Mouse (Mus musculus) testis, adult 2 months (tissue): Measurements from ENCODE around the gene Aldh3b3. TPM values are rescaled to one million over a fixed set of nuclear protein-coding genes. Genes with fewer than 3 reads are reported as not detected.
A peak's percentile ranks its signal among the peaks of the same experiment; 100 is the strongest.

Experiments used
- H3K27ac ChIP-seq: fragments of 200-500 bp; 2 replicates; pipeline ENCODE4 v1.5.1; 2012; ENCODE audit warnings: low read depth, low read length; ENCODE audit not compliant: control insufficient read depth, insufficient read depth
- H3K27me3 ChIP-seq: fragments of 200-500 bp; 2 replicates; pipeline ENCODE4 v1.6.1; 2012; ENCODE audit warnings: mild to moderate bottlenecking, low read length, moderate library complexity; ENCODE audit not compliant: control insufficient read depth, insufficient read depth
- H3K36me3 ChIP-seq: fragments of 200-500 bp; 2 replicates; pipeline ENCODE4 v1.6.1; 2012; ENCODE audit warnings: mild to moderate bottlenecking, low read length; ENCODE audit not compliant: control insufficient read depth, insufficient read depth
- H3K4me1 ChIP-seq: fragments of 200-500 bp; 2 replicates; pipeline ENCODE4 v1.6.1; 2012; ENCODE audit warnings: low read length; ENCODE audit not compliant: control insufficient read depth, insufficient read depth
- H3K4me3 ChIP-seq: fragments of 200-500 bp; 2 replicates; pipeline ENCODE4 v1.5.1; 2012; ENCODE audit warnings: low read depth, mild to moderate bottlenecking, low read length, moderate library complexity, mixed read lengths; ENCODE audit not compliant: control insufficient read depth
- CTCF ChIP-seq: fragments of 200-500 bp; IDR thresholded peaks from 2 replicates; pipeline ENCODE4 v1.5.1; 2012; ENCODE audit warnings: low read depth, mild to moderate bottlenecking, inconsistent platforms, low read length, moderate library complexity; ENCODE audit not compliant: control insufficient read depth, insufficient read depth, insufficient replicate concordance
- POLR2A ChIP-seq: fragments of 200-500 bp; IDR thresholded peaks from 2 replicates; pipeline ENCODE4 v1.6.1; 2012; ENCODE audit warnings: low read depth, mild to moderate bottlenecking, inconsistent platforms, low read length, moderate library complexity; ENCODE audit not compliant: control insufficient read depth
- polyA plus RNA-seq: library from polyadenylated mRNA; depleted of rRNA; stranded (reverse); fragments of >200 nt; gene quantifications from 2 replicates; pipeline ENCODE4 v1.2.3, GENCODE M21; 2012

Aldh3b3 gene
- polyA plus RNA-seq, 1 experiment, result 3.2 TPM

GRCm38 (mm10) chr19:3922661-3923371 is 35.6 kb upstream of the Aldh3b3 start:
- no peak overlapping the region; the same call in 1 of the 2 replicates for H3K27ac ChIP-seq
- no peak overlapping the region for H3K4me3 ChIP-seq
- H3K36me3 ChIP-seq, result no peaks in the 10 kb centered on the region; the same call in 1 of the 2 replicates
- peaks cover 24% of the 10 kb centered on the region for H3K4me1 ChIP-seq
- no peaks in the 10 kb centered on the region for H3K27me3 ChIP-seq
- TF ChIP-seq POLR2A (no peak), CTCF (no peak)

DNA sequence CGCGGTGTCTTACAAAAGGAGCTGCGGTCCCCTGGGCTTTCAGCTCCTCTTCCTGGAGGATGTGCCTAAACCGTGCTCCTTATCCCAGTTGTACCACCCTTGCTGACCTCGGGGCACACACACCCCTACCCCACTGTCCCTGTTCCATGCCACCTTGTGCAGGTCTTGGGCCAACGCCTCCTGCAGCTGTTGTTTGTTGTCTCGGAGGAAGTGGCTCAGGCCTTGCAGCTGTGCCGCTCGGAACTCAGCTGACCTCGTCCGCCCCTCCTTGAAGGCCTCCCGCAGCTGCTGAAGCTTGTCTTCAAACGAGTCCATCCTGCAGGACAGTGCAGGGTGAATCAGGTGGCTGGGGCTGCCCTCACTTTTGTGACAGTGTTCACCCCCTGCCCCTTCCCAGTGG is 34.9 kb upstream of the Aldh3b3 start:
- Histone ChIP-seq H3K27ac (peak overlapping the region; percentile 58), H3K27me3 (no peaks in the 10 kb centered on the region), H3K4me3 (no peak overlapping the region), H3K36me3 (no peaks in the 10 kb centered on the region; the same call in 1 of the 2 replicates), H3K4me1 (peaks cover 20% of the 10 kb centered on the region)
- TF ChIP-seq CTCF (no peak), POLR2A (no peak)

DNA sequence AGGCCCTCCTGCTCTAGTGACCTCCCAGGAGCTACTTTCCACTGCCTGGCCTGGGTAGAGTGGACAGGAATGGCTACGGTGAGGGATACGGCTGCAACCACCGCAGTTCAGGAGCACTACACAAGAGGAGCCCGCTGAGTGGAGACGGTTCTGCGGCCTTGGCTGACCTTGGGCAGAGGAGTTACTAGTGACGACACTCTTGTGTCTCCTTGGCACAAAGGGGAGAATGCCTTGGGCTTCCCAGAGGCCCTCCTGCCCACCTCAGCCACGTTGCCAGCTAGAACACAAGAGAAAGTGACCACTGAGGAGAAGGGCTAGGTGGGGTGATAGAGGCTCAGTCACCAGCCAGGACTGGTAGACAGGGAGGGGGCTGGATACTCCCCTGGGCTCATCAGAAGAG is 34.3 kb upstream of the Aldh3b3 start:
- Histone ChIP-seq H3K4me3 (no peak overlapping the region), H3K27me3 (no peaks in the 10 kb centered on the region), H3K27ac (peak overlapping the region; percentile 58), H3K36me3 (no peaks in the 10 kb centered on the region; the same call in 1 of the 2 replicates), H3K4me1 (peaks cover 19% of the 10 kb centered on the region)
- TF ChIP-seq CTCF (no peak), POLR2A (no peak)

GRCm38 (mm10) chr19:3924868-3925267 is 33.6 kb upstream of the Aldh3b3 start:
- H3K4me1 ChIP-seq, result peaks cover 23% of the 10 kb centered on the region

GRCm38 (mm10) chr19:3925859-3926258 is 32.6 kb upstream of the Aldh3b3 start:
- peaks cover 23% of the 10 kb centered on the region for H3K4me1 ChIP-seq
- no peak overlapping the region for H3K27ac ChIP-seq
- no peak overlapping the region for H3K4me3 ChIP-seq
- TF ChIP-seq POLR2A (no peak), CTCF (no peak)
- H3K36me3 ChIP-seq, result no peaks in the 10 kb centered on the region
- no peaks in the 10 kb centered on the region for H3K27me3 ChIP-seq

More at GRCm38 (mm10) chr19:3924868-3925267, 33.6 kb upstream of the Aldh3b3 start:
- no peaks in the 10 kb centered on the region; the same call in 1 of the 2 replicates for H3K36me3 ChIP-seq
- TF ChIP-seq POLR2A (no peak), CTCF (no peak)
- H3K27ac ChIP-seq, result no peak overlapping the region
- no peaks in the 10 kb centered on the region for H3K27me3 ChIP-seq
- no peak overlapping the region for H3K4me3 ChIP-seq

GRCm38 (mm10) chr19:3926279-3926678 is 32.2 kb upstream of the Aldh3b3 start:
- H3K4me3 ChIP-seq, result peak overlapping the region; percentile 40
- H3K4me1 ChIP-seq, result peaks cover 23% of the 10 kb centered on the region

DNA sequence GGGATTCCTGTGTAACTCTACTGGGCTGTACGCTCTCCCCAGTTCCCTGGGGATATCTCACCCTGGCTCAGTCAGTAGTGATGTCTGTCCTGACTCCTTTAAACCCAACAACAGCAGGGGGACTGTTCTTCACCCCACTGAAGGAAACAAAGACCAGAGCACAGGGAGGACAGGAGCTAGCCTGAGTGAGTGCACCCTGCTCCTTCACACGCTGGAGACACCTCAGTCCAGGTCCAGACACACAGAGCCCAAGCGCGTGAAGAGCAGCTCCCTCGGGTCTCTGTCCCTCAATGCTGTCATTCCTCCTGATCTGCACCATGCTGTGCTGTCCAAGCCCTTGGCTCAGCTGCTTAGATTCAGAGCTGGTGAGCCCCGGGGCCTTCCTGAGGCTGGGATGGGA is 31.8 kb upstream of the Aldh3b3 start:
- Histone ChIP-seq H3K4me1 (peaks cover 23% of the 10 kb centered on the region), H3K27me3 (no peaks in the 10 kb centered on the region), H3K4me3 (peak overlapping the region; percentile 40), H3K36me3 (no peaks in the 10 kb centered on the region), H3K27ac (no peak overlapping the region; the same call in 1 of the 2 replicates)
- no peak for TF ChIP-seq POLR2A
- no peak for TF ChIP-seq CTCF

More at GRCm38 (mm10) chr19:3926279-3926678, 32.2 kb upstream of the Aldh3b3 start:
- Histone ChIP-seq H3K27ac (no peak overlapping the region), H3K36me3 (no peaks in the 10 kb centered on the region), H3K27me3 (no peaks in the 10 kb centered on the region)
- peak; percentile 34; the same call in 1 of the 2 replicates for TF ChIP-seq POLR2A
- TF ChIP-seq CTCF, result no peak

DNA sequence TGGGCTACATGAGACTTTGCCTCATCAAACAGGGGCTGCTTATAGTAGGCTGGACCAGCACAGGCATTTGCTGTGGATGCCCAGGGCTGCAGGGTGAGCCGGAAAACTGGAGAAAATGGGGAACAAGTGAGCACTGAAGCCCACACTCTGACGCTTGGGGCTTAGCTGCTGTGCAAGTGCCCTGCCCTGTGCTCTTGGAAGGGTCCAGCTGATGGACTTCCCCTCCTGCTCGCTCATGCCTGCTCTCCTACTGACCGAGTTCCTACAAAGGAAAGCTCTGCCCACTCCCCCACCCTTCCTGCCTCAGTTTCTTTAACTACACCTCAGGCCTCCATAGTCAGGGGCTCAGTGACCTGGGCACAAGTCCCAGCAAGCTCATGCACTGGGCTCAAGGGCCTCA is 30.5 kb upstream of the Aldh3b3 start:
- Histone ChIP-seq H3K27ac (no peak overlapping the region), H3K4me1 (peaks cover 23% of the 10 kb centered on the region), H3K36me3 (no peaks in the 10 kb centered on the region), H3K4me3 (no peak overlapping the region), H3K27me3 (no peaks in the 10 kb centered on the region)
- TF ChIP-seq POLR2A (no peak), CTCF (no peak)
